Mouse (Mus musculus): ENCODE data around the gene Wscd2.

DNA sequence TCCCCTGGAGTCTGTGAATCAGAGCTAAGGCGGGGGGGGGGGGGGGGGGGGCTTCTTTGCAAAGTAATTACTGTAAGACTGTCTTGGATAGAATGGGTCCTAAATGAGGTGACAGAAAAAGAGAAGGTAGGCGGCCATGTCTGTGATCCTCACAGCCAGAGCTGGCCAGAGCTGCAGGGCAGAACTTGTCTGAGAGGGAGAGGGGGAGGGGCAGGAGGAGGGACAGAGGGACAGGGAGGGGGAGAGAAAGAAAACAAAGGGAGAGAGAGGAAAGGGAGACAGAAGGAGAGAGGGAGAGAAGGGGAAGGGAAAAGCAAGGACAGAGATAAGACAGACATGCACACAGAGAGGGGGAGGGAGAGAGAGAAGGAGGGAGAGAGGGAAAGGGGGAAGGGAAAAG lies 132.9 kb downstream of the Wscd2 start:
- no peak for TF ChIP-seq ZNF384 (IDR thresholded peaks at IDR 0.05; ENCODE audit: low read depth, low read length)
- TF ChIP-seq ZC3H11A (IDR thresholded peaks at IDR 0.05; ENCODE audit: borderline replicate concordance, low read depth, low read length), result no peak
